Mouse (Mus musculus) ES-E14 (cell line): ENCODE measurements around the gene Naa16.

Experiments
- HCFC1 ChIP-seq: IDR thresholded peaks from 2 replicates; pipeline ENCODE4 v1.6.1; 2012; ENCODE audit warnings: low read length, inconsistent platforms, borderline replicate concordance; ENCODE audit not compliant: insufficient read depth
- MAFK ChIP-seq: IDR thresholded peaks from 2 replicates; pipeline ENCODE4 v1.6.1; 2014; ENCODE audit warnings: mild to moderate bottlenecking, low read depth, low read length, inconsistent platforms; ENCODE audit not compliant: insufficient read depth
- ZC3H11A ChIP-seq: IDR thresholded peaks from 2 replicates; pipeline ENCODE4 v1.6.1; 2012; ENCODE audit warnings: low read depth, mild to moderate bottlenecking, inconsistent platforms, low read length, borderline replicate concordance

- TF ChIP-seq HCFC1 (no peak), ZC3H11A (no peak), MAFK (no peak)
These were observed 59.5 kb downstream of the Naa16 start for GRCm38 (mm10) chr14:79330944-79331561.
